Mouse (Mus musculus) hindbrain, embryonic 16.5 days (tissue): ENCODE results near the gene Arv1. TPM values are rescaled to one million over a fixed set of nuclear protein-coding genes. Genes with fewer than 3 reads are reported as not detected.

Source experiments
- ATAC-seq: fragments of 200-750 bp; cut with Nextera tagmentation; 2 replicates; pipeline ENCODE4 v1.8.0; 2017; ENCODE audit warnings: moderate TSS enrichment, moderate library complexity
- H3K27ac ChIP-seq: fragments of 300-500 bp; sonication (generic); 2 replicates; pipeline ENCODE4 v1.5.1; 2014; ENCODE audit warnings: low read depth, mild to moderate bottlenecking, control low read depth, low read length, moderate library complexity
- H3K27me3 ChIP-seq: fragments of 300-500 bp; sonication (generic); replicated peaks from 2 replicates; pipeline ENCODE4 v1.6.1; 2014; ENCODE audit warnings: low read length; ENCODE audit not compliant: control insufficient read depth, insufficient read depth
- H3K36me3 ChIP-seq: fragments of 300-500 bp; sonication (generic); 2 replicates; pipeline ENCODE4 v1.6.1; 2014; ENCODE audit warnings: mild to moderate bottlenecking, low read length, moderate library complexity, mixed read lengths; ENCODE audit not compliant: control insufficient read depth, insufficient read depth
- H3K4me1 ChIP-seq: fragments of 300-500 bp; sonication (generic); 2 replicates; pipeline ENCODE4 v1.6.1; 2014; ENCODE audit warnings: low read depth, low read length; ENCODE audit not compliant: control insufficient read depth, insufficient read depth
- H3K4me2 ChIP-seq: fragments of 300-500 bp; sonication (generic); 2 replicates; pipeline ENCODE4 v1.6.1; 2014; ENCODE audit warnings: mild to moderate bottlenecking, low read length, control low read depth, moderate library complexity
- H3K4me3 ChIP-seq: fragments of 300-500 bp; sonication (generic); 2 replicates; pipeline ENCODE4 v1.5.1; 2014; ENCODE audit warnings: mild to moderate bottlenecking, low read length, control low read depth, moderate library complexity
- H3K9ac ChIP-seq: fragments of 300-500 bp; sonication (generic); 2 replicates; pipeline ENCODE4 v1.6.1; 2014; ENCODE audit warnings: low read depth, mild to moderate bottlenecking, control low read depth, low read length, moderate library complexity
- H3K9me3 ChIP-seq: fragments of 300-500 bp; sonication (generic); 2 replicates; pipeline ENCODE4 v1.6.1; 2014; ENCODE audit warnings: mild to moderate bottlenecking, low read length, moderate library complexity; ENCODE audit not compliant: control insufficient read depth
- WGBS: fragments of 180-500 bp; shearing (Covaris S2); extraction: QIAGEN DNeasy Blood & Tissue Kit; methylation state at CpG from one replicate; pipeline ENCODE4 v1.1.7; 2014; 5-methylcytosine and 5-hydroxymethylcytosine counted together
- polyA plus RNA-seq: library from polyadenylated mRNA; unstranded; fragments of >200 nt; fragmentation: Nextera tagmentation; extraction: Ambion mirVana; gene quantifications from 2 replicates; pipeline ENCODE4 v1.2.1, GENCODE M21; 2015

Arv1 gene
- polyA plus RNA-seq, 1 experiment from 2014 or later: 32.1 TPM

DNA sequence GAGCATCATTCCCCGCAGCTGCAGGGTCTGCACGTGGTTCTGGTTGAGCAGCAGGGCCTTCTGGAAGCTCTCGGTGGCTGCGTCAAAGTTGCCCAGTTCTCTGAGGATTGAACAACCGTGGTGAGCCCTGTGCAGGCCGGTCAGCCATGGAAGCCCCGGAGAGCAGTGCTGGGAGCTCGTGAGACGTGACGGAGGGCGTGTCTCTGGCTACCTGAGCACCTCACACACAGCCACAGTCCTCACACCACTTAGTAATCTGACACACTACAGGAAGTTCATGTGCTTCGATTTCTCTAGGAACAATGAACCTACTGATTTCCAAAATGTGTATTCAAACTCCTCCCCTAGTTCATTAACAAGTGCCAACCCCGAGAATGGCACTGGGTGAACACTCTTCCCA is 33.0 kb upstream of the Arv1 start:
- H3K36me3 ChIP-seq: peaks cover 17% of the 10 kb centered on the region
- WGBS: 89% methylated on average over 13 of the region's 13 CpGs
- no peaks in the 10 kb centered on the region for H3K9me3 ChIP-seq
- no peak overlapping the region for H3K4me2 ChIP-seq
- no peaks in the 10 kb centered on the region for H3K27me3 ChIP-seq
- no peaks in the 10 kb centered on the region for H3K4me1 ChIP-seq
- H3K9ac ChIP-seq: no peak overlapping the region
- ATAC-seq: no peak
- H3K27ac ChIP-seq: no peak overlapping the region
- H3K4me3 ChIP-seq: no peak overlapping the region

DNA sequence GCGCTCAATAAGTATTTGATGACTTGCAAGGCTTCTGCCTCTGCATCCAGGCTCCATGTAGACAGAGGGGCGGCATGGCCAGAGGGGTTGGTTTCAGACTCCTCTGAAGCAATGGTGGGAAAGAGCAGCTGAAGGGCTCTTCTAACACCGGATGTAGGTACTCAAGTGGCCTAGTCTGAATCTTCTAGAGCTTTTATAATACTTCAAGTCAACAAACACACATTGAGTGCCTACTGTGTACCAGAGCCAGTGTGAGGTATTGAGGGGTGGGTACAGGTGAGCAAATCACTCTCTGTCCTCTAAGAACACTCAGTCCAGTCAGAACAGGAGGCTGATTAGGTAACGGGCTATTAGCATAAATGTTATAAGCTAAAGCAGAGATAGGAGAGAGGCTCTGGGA is 30.2 kb upstream of the Arv1 start:
- Histone ChIP-seq H3K4me1 (no peaks in the 10 kb centered on the region), H3K4me3 (no peak overlapping the region), H3K9me3 (no peaks in the 10 kb centered on the region), H3K4me2 (no peak overlapping the region), H3K36me3 (peaks cover 12% of the 10 kb centered on the region), H3K27me3 (no peaks in the 10 kb centered on the region), H3K27ac (no peak overlapping the region), H3K9ac (no peak overlapping the region)
- WGBS: 94% methylated on average over 4 of the region's 4 CpGs
- ATAC-seq: no peak

DNA sequence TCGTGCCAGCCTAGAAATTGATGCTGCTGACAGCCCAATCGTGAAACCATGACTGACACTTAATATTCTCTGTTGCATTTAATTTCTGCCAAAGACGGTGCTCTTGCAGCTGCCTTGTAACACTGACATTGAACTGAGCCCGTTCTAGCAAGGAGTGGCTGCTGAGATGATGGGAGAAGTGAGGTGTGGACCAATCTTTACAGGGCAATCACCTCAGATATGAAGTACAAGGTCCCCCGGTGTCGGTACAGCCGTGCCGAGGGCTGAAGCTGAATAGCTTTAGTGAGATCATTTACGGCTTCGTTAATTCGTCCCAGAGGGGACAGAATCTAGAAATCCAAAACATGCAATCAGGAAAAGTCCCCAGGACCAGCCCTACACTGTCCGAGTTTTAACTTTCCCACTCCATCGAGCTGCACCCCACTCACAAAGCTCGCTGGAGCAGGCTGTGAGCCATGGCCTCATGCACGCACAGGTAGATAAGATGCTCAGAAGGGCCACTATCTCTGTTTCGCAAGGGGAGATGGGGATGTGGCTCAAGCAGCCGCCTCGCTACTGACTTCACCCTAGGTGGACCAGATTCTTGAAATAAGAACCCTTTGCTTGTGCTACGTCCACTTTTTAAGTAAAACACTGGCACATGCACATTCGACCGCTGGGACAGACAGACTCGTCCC is 26.4 kb upstream of the Arv1 start:
- no peaks in the 10 kb centered on the region for H3K9me3 ChIP-seq
- no peak overlapping the region for H3K4me2 ChIP-seq
- no peaks in the 10 kb centered on the region for H3K4me1 ChIP-seq
- peaks cover 12% of the 10 kb centered on the region for H3K36me3 ChIP-seq
- no peaks in the 10 kb centered on the region for H3K27me3 ChIP-seq
- WGBS: 93% methylated on average over 22 of the region's 22 CpGs
- no peak overlapping the region for H3K27ac ChIP-seq
- no peak for ATAC-seq
- H3K9ac ChIP-seq: no peak overlapping the region
- H3K4me3 ChIP-seq: no peak overlapping the region

DNA sequence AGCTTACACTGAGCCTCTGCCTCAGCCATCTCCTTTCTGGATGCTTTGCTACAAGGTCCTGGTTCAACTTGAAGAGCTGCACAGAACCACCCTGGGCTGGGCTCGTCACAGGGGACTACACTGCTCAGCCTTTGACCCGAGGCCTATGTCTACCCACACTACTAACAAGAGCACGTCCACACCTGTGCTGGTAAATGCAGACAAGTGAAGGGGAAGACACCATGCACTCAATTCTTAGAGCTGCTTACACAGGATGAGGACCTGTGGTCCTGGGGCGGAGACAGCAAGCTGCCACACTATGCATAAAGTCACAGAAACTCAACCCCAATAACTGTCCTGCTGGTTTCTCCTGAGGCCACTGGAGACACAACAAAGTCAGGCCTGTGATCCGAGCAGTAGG is 21.7 kb upstream of the Arv1 start:
- Histone ChIP-seq H3K4me2 (no peak overlapping the region), H3K27ac (no peak overlapping the region), H3K27me3 (no peaks in the 10 kb centered on the region), H3K4me3 (no peak overlapping the region), H3K4me1 (no peaks in the 10 kb centered on the region), H3K9me3 (no peaks in the 10 kb centered on the region), H3K9ac (no peak overlapping the region), H3K36me3 (peaks cover 17% of the 10 kb centered on the region; the same call in 1 of the 2 replicates)
- no peak for ATAC-seq
- WGBS: 90% methylated on average over 5 of the region's 5 CpGs

DNA sequence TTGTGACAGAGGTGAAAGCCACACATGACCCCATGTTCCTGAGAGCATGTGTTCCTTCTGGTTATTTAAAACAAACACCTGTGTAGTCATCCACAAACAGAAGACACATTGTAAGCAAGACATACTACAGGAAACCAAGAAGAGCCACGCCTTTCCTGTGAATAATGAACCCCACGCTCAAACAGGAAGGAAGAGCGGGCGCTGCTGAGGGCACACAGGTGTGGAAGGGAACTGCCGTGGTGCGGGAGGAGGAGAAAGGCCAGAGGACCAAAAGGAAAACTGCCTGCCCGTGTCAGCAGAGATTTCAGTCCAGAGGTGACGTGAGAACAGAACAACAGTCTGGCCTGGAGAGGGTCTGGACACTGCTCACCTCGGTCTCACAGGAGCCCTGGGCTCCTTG is 20.9 kb upstream of the Arv1 start:
- H3K27ac ChIP-seq: no peak overlapping the region
- H3K27me3 ChIP-seq: no peaks in the 10 kb centered on the region
- no peak overlapping the region for H3K9ac ChIP-seq
- peaks cover 14% of the 10 kb centered on the region; the same call in 1 of the 2 replicates for H3K36me3 ChIP-seq
- 93% methylated on average over 9 of the region's 9 CpGs for WGBS
- H3K4me3 ChIP-seq: no peak overlapping the region
- H3K9me3 ChIP-seq: no peaks in the 10 kb centered on the region
- H3K4me1 ChIP-seq: no peaks in the 10 kb centered on the region
- ATAC-seq: no peak
- no peak overlapping the region for H3K4me2 ChIP-seq

DNA sequence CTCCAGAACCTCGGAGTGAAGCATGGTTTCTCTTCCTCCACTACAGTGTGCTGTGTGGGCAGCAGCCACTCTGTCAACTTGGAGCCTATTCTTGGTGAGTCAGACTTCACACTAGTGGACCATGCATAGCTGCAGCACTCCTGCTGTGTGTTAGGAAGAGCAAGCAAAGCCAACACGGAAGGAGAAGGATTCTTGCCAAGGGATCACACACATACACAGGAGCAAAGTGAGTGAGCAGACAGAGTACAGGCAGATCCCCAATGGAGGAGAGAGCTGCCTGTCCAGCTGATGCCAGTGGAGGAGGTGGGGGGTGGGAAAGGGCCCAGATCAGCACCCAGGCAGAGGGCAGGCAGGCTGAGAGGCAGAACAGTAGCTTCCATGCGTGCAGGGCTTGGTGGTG is 19.8 kb upstream of the Arv1 start:
- Histone ChIP-seq H3K4me3 (no peak overlapping the region), H3K4me1 (no peaks in the 10 kb centered on the region), H3K36me3 (peaks cover 16% of the 10 kb centered on the region; the same call in 1 of the 2 replicates), H3K4me2 (no peak overlapping the region), H3K27me3 (no peaks in the 10 kb centered on the region), H3K9ac (no peak overlapping the region), H3K27ac (no peak overlapping the region), H3K9me3 (no peaks in the 10 kb centered on the region)
- no peak for ATAC-seq
- 80% methylated on average over 3 of the region's 3 CpGs for WGBS

DNA sequence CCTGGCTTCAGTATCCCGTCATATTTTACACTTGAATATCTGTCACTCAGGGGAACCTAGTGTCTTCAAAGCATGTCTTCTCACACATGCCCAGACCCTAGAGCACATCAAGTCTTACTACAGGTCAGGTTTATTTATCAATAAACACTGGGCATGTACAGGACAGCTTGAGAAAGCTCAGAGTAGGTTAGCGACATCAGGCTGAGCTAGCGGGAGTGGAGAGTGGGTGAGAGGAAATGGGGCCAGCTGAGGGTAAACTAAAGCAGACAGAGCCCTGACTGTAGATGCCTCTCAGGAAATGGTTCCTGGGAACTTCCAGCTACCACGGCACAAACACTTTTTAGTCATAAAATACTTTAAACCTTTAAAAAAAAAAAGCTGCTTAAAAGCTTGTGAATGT is 18.4 kb upstream of the Arv1 start:
- WGBS: 87% methylated on average over 4 of the region's 4 CpGs
- Histone ChIP-seq H3K9me3 (no peaks in the 10 kb centered on the region), H3K9ac (no peak overlapping the region), H3K36me3 (peaks cover 19% of the 10 kb centered on the region; the same call in 1 of the 2 replicates), H3K4me1 (no peaks in the 10 kb centered on the region), H3K4me2 (no peak overlapping the region), H3K4me3 (no peak overlapping the region), H3K27ac (no peak overlapping the region), H3K27me3 (no peaks in the 10 kb centered on the region)
- ATAC-seq: no peak

DNA sequence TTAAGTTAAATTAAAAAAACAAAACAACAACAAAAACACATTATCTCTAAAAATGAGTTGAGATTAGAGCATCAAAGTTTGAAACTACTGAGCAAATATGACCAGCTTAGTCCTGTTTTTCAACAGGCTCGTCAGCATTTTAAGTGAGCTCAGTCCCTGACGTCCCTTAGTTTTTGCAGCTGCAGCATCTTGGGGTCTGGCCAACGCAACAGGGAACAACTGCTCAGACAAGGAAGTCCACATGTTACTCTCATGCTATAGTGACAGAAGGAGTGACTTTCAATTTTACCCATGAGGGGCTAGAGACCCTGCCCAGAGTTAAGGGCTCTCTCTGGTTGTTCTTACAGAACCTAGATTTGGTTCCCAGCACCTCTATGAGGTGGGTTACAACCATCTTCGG is 17.6 kb upstream of the Arv1 start:
- no peak overlapping the region for H3K9ac ChIP-seq
- WGBS: 90% methylated on average over 4 of the region's 4 CpGs
- H3K36me3 ChIP-seq: peaks cover 22% of the 10 kb centered on the region
- no peak for ATAC-seq
- H3K27me3 ChIP-seq: no peaks in the 10 kb centered on the region
- H3K27ac ChIP-seq: no peak overlapping the region
- no peaks in the 10 kb centered on the region for H3K9me3 ChIP-seq
- H3K4me2 ChIP-seq: no peak overlapping the region
- H3K4me1 ChIP-seq: no peaks in the 10 kb centered on the region
- H3K4me3 ChIP-seq: no peak overlapping the region

DNA sequence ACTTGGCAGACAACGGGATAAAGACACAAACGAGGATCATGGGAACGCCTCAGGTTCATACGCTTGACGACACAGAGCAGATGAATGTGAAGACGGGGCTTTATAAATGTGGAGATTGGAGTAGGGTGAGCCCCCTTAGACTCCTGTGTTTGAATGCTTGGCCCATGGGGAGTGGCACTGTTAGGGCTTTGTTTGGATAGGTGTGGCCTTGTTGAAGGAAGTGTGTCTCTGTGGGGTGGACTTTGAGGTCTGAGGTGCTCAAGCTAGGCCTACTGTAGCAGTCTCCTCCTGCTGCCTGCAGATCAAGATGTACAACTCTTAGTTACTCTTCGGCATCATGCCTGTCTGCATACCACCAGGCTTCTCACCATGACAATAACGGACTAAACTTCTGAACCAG is 16.1 kb upstream of the Arv1 start:
- H3K27me3 ChIP-seq: no peaks in the 10 kb centered on the region
- no peaks in the 10 kb centered on the region for H3K4me1 ChIP-seq
- no peak overlapping the region for H3K27ac ChIP-seq
- no peak overlapping the region for H3K4me2 ChIP-seq
- peaks cover 28% of the 10 kb centered on the region for H3K36me3 ChIP-seq
- no peak overlapping the region for H3K4me3 ChIP-seq
- no peak for ATAC-seq
- H3K9me3 ChIP-seq: no peaks in the 10 kb centered on the region
- WGBS: 96% methylated on average over 8 of the region's 8 CpGs
- H3K9ac ChIP-seq: no peak overlapping the region

DNA sequence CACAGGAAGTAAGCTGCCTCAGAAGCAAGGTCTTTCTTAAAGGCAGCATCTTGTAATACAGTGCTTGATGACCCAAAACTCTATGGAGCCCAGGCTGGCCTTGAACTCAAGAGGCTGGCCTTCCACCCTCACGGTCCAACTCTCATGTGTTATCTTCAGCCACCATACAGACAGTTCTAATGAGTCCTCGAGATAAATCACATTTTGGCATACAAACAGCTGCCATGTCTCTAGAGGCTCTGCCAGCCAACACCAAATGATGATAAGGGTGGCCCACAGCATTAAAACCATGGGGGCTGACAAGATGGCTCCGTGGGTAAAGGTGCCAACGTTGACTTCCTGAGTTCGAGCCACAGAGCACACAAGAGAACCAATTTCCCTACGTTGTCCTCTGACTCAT is 8.7 kb upstream of the Arv1 start:
- no peak for ATAC-seq
- Histone ChIP-seq H3K9me3 (no peaks in the 10 kb centered on the region), H3K9ac (no peak overlapping the region), H3K36me3 (peaks cover 42% of the 10 kb centered on the region), H3K4me3 (no peak overlapping the region), H3K4me1 (no peaks in the 10 kb centered on the region), H3K27me3 (no peaks in the 10 kb centered on the region), H3K4me2 (no peak overlapping the region), H3K27ac (no peak overlapping the region)
- WGBS: 93% methylated on average over 6 of the region's 6 CpGs
